Mouse (Mus musculus) kidney, postnatal 10 days (tissue): Measurements from ENCODE around the gene Cfap58.

Experiments used
- DNase-seq: peaks from one replicate; pipeline ENCODE4 v3.0.0; 2021; ENCODE audit warnings: mixed read lengths

The Cfap58 gene

DNA sequence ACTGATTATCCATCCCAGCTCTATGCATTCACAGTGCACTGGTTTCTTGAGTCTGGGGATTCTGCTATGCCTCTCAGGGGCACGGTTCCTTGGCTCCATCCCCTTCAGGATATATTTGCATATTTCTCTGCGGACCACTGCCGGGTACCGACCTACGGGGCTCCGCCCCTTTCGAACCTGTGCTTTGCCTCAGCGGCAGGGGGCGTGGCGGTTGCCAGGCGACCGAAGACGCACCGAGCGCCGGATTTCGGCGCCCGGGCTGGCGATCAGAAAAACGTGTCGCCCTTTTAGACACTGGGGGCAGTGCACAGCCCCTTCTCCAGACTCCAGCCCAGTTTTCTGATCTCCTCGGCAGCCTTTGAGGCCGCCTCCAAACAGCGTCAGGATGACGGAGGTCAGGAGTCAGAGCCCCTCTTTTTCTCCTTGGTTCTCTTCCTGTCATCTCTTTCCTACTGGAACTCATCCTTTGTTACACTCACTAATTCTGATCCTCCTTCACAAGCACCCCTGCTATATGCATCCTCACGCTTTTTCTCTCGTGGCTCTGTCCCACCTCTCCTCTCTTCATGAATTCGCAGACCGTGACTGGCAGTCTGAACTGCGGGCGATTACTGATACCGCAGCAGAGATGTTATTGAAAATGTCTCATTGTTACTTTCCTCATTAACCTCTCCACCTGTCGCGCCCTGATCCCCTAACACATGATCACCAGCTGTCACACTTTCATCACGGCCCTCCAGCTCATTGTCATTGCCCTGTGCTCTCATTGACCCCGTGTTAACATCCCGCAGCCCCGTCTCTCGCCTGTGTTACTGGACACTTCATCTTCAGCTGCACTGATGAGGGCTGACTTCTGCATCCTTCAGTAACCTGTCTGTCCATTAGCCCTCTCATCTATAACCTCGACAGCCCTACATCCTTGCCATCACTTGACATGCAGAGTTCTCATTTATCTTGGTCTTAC lies at the start of gene Cfap58:
TSS of gene Cfap58 (plus strand) at position 233 of the 964 bp plus-strand sequence.
- peak; percentile 73 for DNase-seq

DNA sequence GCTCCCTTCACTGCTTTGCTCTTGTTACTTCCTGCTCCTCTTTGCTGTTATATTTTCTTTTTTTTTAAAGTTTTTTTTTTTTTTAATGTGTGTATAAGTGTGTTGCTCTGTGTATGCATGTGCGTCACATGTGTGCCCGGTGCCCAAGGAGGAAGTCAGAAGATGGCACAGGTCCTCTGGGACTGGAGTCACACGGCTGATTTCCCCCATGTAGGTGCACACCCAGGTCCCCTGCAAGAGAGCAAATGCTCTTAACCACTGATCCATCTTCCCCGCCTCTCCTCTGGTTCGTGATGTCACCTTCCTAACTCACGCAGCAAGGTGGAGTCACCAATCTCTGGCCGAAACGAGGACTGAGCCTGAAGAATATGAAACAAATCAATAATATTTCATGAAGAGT lies 49.4 kb upstream of the Cfap58 start:
- DNase-seq: no peak

DNA sequence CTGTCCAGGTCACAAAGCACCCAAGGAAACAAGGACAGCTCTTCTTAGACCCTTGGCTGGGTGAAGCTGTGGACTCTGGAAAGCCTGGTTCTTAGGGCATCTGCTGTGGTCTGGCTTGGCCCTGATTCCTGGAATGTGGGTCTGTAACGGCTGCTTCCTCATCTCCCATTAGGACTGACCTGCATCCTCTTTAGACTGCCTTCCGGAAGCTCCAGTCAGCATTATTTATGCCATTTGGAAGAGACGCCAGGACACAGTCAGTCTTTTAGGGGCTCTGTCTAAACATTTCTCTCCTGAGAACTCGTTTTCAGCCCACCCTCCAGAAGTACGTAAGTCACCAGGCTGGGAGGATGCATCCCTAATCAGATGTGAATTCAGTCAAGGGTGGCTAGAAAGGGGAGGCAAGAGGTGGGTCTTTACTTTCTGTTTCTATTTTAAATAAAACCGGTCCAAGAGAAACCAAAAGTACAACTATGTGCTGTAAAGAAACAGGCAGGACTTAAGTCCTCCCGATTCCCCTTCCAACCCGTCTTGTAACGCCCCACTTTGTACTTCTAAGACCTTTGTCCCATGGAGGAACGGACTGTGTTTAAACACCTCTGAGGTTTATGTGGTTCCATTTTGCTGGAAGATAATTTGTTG lies 46.9 kb upstream of the Cfap58 start:
- DNase-seq: peak; percentile 74

- peak; percentile 79 for DNase-seq
Observed at GRCm38 (mm10) chr19:47891562-47892312, 45.7 kb upstream of the Cfap58 start.

GRCm38 (mm10) chr19:47893092-47893491 lies 44.4 kb upstream of the Cfap58 start:
- DNase-seq: no peak

DNA sequence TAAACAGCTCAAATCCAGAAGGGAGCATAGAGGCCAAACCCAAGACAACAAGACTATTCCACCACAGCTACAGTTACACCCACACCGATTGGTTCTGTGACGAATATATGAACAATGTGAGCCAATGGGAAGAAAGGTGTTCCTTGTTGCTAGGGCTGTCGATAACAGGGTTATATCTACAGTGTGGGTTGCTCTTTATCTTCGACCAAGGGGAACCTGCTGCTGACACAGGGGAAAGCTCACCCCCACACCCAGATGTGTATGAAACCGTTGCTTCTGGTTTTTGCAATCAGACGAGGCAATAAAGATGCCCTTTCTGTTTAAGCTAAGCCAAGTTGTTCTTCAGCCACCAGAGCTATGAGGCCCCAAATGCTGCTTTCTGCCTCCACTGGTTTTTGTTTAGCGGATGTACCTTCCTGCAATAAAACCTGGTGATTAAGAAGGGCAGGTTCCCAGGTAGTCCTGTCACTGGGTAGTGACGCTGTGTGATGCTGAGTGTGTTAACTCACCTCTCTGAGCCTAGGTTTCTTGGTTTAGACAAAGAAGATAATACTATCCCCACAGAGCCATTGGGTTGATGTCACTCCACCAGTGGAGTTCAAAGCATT lies 38.9 kb upstream of the Cfap58 start:
- no peak for DNase-seq

GRCm38 (mm10) chr19:47900012-47900411 lies 37.5 kb upstream of the Cfap58 start:
- no peak for DNase-seq

DNA sequence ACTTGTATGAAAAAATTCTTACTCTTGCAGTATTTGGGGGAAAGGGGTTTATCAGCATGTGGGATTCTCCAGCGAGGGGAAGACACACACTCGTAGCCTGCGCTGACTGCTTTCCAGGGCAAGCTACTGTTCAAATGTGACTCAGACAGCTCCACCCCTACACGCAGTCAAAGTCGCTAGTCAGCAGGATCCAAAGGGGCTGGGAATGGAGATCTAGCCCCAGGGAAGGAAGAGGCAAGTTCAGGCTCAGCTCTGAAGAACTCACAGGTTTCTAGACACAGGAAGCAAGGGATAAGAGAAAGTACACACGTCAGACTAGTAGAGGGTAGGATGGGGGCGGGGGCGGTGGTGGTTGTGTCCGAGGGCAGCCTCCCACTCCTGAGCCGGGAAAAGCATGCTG lies 36.9 kb upstream of the Cfap58 start:
- DNase-seq: no peak

DNA sequence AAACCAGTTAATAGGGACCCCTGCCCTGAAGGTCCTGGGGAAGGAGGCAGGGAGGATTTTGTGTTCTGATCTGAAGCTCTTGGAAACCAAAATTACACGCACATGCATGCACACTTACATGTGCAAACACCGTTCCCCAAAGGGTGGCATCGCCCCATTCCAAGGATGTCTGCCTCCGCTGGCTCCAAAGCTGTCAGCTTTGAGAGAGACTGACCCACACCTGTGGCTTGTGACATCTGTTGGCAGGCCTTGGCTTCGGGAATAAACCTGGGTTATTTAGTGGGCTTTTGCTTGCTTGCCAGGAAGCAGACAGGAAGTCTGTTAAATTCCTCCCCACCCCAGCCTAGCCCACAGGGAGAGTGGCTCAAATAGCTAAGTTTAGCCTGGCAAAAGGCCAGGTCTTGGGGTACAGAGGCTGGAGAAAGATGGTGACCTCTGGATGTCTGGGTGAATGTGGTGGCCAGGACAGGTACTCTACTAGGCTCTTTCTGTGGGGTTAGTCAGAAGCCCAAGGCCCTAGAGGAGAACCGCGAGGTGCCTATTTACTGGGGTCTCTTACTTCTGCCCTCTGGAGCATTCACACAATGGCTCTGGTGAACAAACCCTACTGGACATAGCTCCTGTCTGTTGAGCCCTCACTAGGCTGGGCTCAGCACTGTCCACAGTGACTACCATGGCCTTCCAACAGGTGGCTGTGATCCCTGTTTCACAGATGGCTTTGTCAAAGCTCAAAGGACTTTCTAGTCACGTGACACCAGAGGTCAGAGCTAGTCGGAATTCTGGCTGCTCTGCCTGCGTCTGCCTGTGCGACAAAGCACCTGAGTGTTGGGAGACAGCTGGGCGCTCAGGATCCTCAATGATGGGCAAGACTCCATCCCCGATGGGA lies 34.9 kb upstream of the Cfap58 start:
- peak; percentile 80 for DNase-seq

- DNase-seq: no peak
Observed at GRCm38 (mm10) chr19:47903679-47904078, 33.8 kb upstream of the Cfap58 start.

DNA sequence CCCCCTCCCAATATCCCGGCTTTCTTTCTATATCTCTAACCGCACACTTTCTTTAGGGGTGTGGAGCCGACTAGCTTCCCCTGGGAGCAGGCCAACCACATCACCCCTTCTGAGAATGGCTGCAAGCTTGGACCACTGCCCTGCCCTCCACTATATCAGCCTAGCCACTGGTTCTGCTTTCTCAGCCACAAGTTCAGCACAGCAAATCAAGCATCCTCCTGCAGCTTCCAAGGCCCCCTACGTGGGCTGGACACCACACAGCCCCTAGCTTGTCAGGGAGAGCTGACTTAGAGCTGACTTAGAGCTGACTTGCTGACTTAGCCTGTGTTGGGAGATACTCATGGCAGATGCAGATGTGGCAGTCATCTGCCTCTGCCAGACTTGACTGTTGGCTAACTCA lies 32.4 kb upstream of the Cfap58 start:
- no peak for DNase-seq

GRCm38 (mm10) chr19:47905603-47906002 lies 31.9 kb upstream of the Cfap58 start:
- DNase-seq: no peak

DNA sequence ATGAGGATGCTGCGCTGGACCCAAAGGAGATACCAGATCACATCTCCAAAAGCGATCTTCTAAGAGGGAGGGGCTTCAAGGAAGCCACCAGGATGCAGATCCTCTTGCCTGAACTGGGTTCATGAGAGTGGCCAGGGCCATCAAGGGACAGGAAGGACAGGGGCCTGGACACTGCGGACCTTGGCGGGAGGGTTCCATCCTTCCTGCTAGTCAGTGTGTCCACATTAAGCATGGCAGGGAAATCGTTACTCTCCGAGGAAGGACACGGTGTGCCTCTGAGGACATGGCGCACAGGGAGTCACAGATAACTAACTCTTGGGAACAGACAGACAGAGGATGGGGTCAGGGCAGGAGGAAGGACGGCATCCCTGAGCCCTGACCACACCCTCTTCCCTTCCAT lies 29.9 kb upstream of the Cfap58 start:
- DNase-seq: peak; percentile 53

GRCm38 (mm10) chr19:47908961-47909371 lies 28.5 kb upstream of the Cfap58 start:
- DNase-seq: no peak

GRCm38 (mm10) chr19:47909387-47910116 lies 27.9 kb upstream of the Cfap58 start:
- peak; percentile 58 for DNase-seq

DNA sequence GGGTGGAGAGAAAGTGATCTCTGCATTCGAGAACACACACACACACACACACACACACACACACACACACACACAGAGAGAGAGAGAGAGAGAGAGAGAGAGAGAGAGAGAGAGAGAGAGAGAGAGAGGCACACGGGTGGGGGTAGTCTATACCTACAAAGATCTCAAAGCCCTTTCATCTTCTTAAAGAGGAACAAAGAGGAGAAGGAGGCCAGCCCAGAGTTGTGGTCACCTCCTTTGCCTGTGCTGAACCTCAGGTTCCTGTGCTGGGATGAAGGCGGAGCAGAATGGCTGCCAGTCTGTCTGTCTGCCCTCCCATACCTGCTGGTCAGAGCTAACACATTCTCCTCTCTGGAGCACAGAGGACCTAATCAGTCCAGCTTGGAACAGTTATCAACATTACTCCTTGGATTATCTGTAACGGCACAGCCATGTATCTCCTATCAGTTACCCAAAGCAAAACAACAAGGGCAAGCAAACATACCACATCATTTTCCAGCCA lies 27.3 kb upstream of the Cfap58 start:
- DNase-seq: no peak

DNA sequence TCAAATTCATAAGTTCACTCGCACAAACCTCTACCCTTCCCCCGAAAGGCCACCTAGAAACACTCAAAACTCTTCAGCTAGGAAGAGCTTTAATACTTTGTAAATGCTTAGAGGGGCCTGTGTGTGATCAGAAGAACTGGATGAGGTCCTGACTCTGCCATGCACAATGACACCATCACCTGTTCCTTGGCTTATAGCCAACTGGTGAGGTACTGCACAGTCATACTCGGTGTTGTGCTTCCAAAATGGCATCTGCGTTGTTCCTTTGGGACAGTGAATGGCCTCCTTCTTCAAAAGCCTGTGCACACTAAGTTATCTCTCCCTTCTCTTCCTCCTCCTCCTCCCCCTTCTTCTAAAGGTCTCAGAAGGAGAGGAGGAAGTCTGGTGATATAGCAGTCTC lies 26.7 kb upstream of the Cfap58 start:
- no peak for DNase-seq

- no peak for DNase-seq
Observed at GRCm38 (mm10) chr19:47913344-47913743, 24.1 kb upstream of the Cfap58 start.

DNA sequence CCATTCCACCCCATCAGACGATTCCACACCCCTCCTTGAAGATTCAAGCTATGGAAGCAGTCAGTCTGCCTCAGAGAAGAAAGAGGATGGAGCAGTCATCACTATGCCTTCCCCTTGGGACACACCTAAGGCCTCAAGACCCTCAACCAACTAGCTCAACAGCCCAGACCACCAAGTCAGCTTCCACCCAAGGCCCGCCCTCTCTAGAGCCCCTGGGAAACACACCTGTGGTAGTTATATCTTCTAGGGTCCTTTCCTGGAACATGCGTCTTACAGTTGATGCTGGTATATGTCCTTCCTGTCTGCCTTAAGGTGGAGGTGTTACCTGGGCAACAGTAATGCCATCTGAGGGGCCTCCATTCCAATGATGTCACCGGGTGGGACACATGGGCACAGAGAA lies 23.3 kb upstream of the Cfap58 start:
- no peak for DNase-seq

DNA sequence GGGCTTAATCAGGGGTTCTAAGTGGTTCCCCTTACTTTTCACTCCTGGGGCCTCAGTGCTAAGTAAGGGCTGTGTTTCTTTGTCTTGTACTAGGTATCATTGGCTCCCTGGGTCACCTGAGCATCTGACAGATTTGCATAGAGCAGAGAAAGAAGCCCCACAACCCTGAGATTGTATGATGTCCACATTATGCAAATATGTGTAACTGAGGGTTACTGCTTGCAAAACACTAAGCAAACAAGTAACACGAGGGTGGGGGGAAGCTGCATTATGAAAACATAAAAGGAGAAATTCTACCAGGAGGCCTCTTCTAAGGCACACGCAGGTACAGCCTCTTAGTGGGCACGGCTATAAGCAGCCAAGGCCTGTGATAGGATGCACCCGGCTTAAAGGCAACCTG lies 22.2 kb upstream of the Cfap58 start:
- DNase-seq: no peak

DNA sequence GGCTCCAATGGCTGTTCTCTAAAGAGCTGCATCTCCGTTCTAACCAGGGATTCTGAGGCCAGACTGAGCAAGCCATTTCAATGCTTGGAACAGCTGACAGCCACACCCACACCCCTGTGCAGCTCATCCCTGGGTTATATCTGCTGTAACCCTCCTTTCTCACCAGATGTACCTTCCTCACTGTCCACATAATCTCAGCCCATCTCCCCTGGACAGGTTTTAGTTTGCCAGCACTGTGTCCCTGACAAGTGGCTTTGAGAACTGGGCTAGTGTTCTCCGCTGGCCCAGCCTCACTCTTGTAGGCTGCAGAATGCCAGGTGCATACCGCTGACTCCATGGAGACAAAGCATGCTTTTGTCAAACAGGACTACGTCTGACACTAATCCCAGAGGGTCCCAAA lies 20.1 kb upstream of the Cfap58 start:
- DNase-seq: no peak
